Mouse (Mus musculus) R1 (cell line): ENCODE results near the gene Myl12a.

Experiments used
- DNase-seq: peaks from one replicate; pipeline ENCODE4 v3.0.0-alpha.2; 2018; ENCODE audit warnings: low read depth, low spot score

Gene Myl12a

GRCm38 (mm10) chr17:71010646-71011242 is 8.1 kb upstream of the Myl12a start:
- peak; percentile 77 for DNase-seq

DNA sequence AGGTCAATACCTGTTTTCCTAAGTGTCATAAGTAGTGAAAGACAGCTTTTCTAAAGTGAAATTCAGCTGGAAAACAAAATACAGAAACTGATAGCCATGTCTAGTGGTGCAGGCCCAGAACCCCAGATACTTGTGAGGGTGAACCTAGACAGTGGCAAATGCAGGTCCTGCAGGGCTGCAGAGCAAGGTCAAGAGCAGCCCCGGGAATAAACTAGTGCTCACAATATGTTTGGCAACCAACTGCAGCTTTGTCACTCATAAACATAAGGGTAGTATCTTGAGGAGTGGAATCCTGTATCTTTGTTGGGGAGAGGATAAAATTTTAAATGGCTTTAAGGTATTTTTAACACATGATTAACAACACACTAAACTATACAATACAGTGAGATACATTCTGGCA is 7.1 kb upstream of the Myl12a start:
- no peak for DNase-seq

- no peak for DNase-seq
Measured at GRCm38 (mm10) chr17:71008676-71009075, 6.0 kb upstream of the Myl12a start.

- no peak for DNase-seq
Measured at GRCm38 (mm10) chr17:71006976-71007375, 4.3 kb upstream of the Myl12a start.

- DNase-seq = peak; percentile 42
Measured at GRCm38 (mm10) chr17:71004186-71004960, 1.7 kb upstream of the Myl12a start.

DNA sequence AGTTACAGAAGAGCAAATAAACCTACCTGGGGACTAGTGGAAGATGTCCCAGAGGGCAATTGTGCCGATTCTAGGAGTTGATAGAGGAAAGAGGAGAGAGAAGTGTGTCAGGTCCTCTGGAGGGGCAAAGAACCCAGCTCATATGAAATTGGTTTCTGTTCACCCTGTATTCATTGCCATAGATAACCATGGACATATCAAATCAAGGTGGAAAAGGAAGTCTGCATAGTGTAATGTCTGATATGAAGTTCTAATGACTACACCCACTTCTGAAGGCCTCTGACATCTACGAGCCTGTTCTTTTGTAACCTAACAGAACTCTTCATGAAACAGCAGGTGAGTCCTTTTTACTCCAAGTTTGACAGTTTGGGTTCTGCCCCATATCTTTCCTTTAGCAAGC is 1.0 kb upstream of the Myl12a start:
- no peak for DNase-seq

GRCm38 (mm10) chr17:71003112-71003511 is 434 bp upstream of the Myl12a start:
- DNase-seq = no peak

DNA sequence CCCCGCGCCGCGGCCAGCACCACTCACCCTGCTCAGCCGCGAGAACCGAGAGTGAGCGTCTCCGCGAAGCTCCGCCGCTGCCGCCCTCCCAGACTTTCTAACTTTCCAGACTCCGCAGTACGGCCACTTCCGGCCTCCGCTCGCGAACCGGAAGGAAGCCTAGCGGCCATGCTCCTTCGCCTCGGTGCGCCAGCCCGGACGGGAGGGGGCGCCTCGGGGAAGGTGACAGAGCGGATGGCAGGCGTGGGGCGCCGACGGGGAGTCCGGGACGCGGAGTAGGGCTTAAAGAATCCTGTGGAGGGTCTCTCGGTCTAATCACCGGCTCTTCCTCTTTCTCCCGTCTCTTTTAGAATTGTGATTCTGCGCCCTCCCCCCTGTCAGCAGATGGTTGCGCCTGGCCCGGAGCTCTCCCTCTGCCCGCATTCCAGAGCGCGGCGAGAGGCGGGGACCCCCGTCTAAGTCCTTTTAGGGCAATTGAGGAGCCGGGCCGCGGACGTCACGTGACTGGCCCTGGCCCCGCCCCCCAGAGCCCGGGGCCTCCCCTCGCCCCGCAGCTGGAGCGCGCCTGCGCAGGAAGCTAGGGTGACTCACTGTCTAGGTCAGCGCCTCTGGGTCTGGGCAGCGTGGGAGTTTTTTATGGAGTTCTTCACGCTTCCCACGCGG is 466 bp downstream of the Myl12a start, which contains the start of gene Myom1:
Gene Myom1, plus strand, starts transcription at position 553 of the 663 bp plus-strand sequence.
- peak; percentile 98 for DNase-seq

DNA sequence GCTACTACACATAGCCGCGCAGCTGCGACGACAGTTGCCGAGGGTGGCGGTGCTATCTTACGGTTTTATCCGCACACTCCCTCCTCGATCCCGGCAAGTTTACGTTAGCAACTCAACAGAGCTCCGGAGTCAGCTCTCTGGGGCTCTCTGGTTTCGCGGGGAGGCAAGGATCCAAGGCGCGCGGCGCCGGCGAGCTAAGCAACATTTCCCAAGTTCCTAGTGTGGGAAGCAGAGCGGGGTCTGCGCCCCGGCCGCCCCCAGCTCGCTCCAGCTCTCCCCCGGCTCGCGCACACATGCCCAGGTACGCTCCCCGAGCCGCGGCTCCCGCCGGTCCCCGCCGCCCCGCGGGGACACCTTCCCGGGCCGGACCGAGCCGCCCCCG is 988 bp downstream of the Myl12a start:
- peak; percentile 55 for DNase-seq

DNA sequence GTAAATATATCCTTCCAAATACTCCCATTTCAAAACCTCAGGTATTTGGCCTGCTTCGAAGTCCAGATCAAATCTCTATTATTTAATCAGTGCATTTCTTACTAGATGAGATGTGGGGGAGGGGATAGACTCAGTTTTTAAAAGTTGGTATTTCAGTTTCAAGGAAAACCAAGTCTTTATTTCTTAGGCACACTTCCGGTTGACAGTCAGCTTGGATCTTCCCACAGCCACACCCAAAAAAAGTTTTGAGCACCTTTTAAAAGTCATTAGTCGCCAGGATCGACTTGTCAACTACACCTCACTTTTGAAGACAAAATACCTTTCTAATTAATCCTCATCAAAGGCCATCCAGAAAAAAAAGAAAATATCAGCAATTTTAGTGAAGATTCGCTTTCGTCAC is 1.6 kb downstream of the Myl12a start:
- DNase-seq = no peak

GRCm38 (mm10) chr17:71000255-71000654 is 2.4 kb downstream of the Myl12a start:
- DNase-seq = no peak

DNA sequence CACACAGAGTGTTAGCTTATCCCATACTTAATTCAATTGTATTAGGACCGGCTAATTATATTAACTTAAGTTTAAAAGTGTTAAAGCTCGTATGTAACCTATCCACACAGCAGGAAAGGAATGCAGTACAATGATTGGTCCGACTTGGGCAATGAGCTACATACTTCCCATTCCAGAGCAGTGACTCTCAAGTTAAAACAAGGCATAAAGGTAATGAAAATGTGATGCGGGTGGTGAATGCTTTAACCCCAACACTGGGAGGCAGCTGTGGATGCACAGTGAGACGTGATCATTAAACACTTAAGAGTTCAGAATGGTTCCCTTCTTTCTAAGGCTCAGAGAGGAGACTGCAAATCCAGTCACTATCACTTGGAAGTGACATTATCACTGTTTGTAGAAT is 3.5 kb downstream of the Myl12a start:
- peak; percentile 51 for DNase-seq

GRCm38 (mm10) chr17:70998400-70998975 is 4.2 kb downstream of the Myl12a start:
- DNase-seq = no peak

DNA sequence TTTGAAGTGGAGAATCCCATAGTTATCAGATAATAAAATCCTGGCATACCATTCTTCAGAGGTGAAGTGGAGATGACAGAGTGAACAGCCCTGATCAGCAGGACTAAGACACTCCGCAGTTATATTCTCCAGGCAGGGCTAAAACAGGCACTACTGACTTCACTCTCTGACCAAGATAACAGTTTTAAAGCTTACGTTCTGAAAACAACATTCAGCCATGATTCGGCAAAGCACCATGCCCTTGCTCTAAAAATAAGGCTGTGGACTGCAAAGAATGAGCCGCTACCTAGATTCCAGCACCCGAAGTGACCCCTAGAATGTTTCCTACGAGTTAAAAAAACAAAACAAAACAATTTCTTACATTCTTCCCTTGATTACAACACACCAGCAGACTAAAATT is 4.8 kb downstream of the Myl12a start:
- DNase-seq = no peak

GRCm38 (mm10) chr17:70995551-70995950 is 7.1 kb downstream of the Myl12a start:
- no peak for DNase-seq

DNA sequence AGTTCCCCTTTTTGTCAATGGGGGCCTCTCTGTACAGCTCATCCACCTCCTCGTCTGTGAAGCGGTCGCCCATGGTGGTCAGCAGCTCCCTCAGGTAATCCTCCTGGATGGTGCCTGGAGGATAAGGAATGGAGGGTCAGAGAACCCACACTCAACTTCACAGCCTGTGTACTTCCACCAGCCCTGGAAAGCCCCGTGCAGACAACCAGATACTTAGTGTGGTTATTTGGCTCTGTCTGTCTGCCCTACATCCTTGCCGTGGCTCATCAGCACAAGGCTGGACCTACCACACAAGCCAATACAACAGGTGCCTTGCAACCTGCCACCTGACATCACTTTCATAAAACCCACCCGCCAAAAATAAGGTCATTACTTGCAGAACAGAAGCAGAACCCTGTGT is 8.0 kb downstream of the Myl12a start:
- no peak for DNase-seq

DNA sequence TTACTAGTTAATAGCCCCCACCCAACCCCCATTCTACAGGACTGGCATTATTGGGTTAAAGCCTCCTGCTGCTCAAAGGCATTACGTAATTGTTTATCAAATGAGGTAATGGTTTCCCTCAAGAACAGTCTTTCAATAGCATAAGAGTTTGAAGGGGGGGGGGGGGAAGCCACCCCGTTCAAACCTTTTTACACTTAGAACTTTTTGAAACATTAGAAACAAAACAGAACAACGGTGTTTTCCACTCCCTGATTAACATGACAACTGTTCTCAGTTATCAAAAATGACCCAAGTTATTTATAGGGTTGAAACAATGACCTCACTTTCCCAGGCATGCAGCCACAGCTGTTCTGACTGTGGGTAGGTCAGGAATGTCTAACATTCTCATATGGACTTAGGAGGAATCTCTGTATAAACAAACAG is 9.3 kb downstream of the Myl12a start:
- DNase-seq = no peak

DNA sequence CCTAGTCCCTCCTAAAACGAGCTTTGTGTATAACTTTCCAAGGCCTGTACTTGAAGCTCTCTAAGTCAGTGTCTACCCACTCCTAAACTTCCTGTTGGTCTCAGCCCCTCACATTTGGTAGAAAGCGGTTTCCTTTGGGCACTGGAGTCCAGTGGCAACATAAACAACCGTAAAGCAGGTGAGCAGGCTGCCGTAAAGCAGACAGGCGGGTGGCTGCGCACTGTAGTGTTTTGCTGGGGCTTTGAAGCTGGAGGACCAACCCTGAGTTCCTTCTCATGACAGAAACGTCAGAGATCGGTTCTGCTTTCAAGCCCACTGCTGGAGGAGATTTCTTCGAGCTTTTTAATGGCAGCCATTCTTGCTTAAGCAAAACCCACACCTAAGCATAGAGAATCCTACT is 10.0 kb downstream of the Myl12a start:
- DNase-seq = peak; percentile 71

- peak; percentile 72 for DNase-seq
Measured at GRCm38 (mm10) chr17:70991706-70992625, 10.7 kb downstream of the Myl12a start.

DNA sequence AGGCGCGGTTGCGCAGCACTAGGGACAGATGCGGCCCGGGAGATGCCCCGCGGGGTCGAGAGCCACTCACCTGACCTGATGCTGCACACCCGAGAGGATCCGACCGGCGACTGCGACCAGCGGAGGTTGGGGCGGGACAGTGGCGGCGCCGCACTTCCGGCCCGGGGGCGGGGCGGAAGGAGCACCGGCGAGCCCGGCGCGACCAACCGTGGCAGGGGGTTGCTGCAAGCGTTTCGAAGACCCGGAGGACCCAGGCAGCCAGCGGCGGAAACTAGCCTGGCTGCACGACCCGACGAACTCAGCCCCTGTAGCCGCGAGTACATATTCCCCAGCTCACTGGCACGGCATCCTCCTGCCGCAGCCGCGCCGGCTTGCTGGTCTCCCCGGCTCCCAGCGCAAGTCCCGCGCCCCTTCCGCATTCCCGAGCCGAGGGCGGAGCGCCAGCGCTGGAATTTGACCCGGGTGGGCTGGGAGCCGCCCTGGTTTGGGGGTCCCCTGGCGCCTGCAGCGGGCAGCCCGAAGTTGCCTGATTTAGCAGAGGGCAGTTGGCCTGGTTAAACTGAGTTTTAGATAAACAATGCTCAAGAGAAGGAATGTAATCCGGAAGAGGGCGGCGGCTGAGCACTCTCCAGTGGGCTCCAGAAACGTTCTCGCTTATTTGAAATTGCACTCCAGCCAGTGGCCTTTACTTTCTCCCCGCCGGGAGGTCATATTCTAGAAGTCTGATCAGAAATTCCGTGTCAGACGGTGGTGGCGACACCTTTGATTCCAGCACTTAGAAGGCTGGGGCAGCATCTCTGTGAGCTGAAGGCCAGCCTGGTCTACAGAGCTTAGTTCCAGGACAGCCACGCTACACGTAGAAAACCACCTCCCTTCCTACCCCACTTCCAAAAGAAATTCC is 12.0 kb downstream of the Myl12a start:
- peak; percentile 79 for DNase-seq
